Mouse (Mus musculus) bone marrow, adult 2 months (tissue): ENCODE measurements at regions not wholly inside any gene's neighbourhood (a gene's known extent, or its start where the extent isn't known, plus 50 kb on each side); places are given as distances from the start of the nearest gene placed in this dataset.

Experiments
- CTCF ChIP-seq: fragments of 200-500 bp; IDR thresholded peaks from 2 replicates; pipeline ENCODE4 v1.5.1; 2011; ENCODE audit warnings: low read length, control low read depth; ENCODE audit not compliant: control insufficient read depth, insufficient read depth
- POLR2A ChIP-seq: fragments of 200-500 bp; IDR thresholded peaks from 2 replicates; pipeline ENCODE4 v1.6.1; 2011; ENCODE audit warnings: low read depth, mild to moderate bottlenecking, control low read depth, low read length, borderline replicate concordance; ENCODE audit not compliant: control insufficient read depth

- no peak for TF ChIP-seq CTCF
- no peak for TF ChIP-seq POLR2A
These were observed 94.3 kb upstream of the Tmem260 start for GRCm38 (mm10) chr14:48351652-48352051.
